Mouse (Mus musculus): Measurements from ENCODE around the gene Icos.

The Icos gene

GRCm38 (mm10) chr1:60961080-60961479 is 16.6 kb upstream of the Icos start:
- DNase-seq (ENCODE audit: low read depth, low spot score) = peak; percentile 76

GRCm38 (mm10) chr1:60962095-60962494 is 15.6 kb upstream of the Icos start:
- DNase-seq (ENCODE audit: low read depth, low spot score) = no peak

GRCm38 (mm10) chr1:60967521-60967920 is 10.2 kb upstream of the Icos start:
- DNase-seq (ENCODE audit: low read depth, low spot score) = no peak

GRCm38 (mm10) chr1:60970846-60971245 is 6.9 kb upstream of the Icos start:
- DNase-seq (ENCODE audit: low read depth, low spot score) = peak; percentile 26

GRCm38 (mm10) chr1:60974221-60974620 is 3.5 kb upstream of the Icos start:
- no peak for DNase-seq (ENCODE audit: low read depth, low spot score)

- no peak for DNase-seq (ENCODE audit: low read depth, low spot score)
Observed at GRCm38 (mm10) chr1:60975646-60976294, 2.0 kb upstream of the Icos start.

GRCm38 (mm10) chr1:60979126-60979842 is 1.6 kb downstream of the Icos start:
- no peak for DNase-seq (ENCODE audit: low read depth, low spot score)

GRCm38 (mm10) chr1:60979843-60980235 is 2.1 kb downstream of the Icos start:
- DNase-seq (ENCODE audit: low read depth, low spot score) = no peak

GRCm38 (mm10) chr1:60985075-60985474 is 7.3 kb downstream of the Icos start:
- no peak for DNase-seq (ENCODE audit: low read depth, low spot score)

GRCm38 (mm10) chr1:60986141-60986540 is 8.4 kb downstream of the Icos start:
- no peak for DNase-seq (ENCODE audit: low read depth, low spot score)

GRCm38 (mm10) chr1:60989086-60989485 is 11.4 kb downstream of the Icos start:
- DNase-seq (ENCODE audit: low read depth, low spot score) = no peak

GRCm38 (mm10) chr1:60990305-60990704 is 12.6 kb downstream of the Icos start:
- no peak for DNase-seq (ENCODE audit: low read depth, low spot score)

- peak; percentile 19 for DNase-seq (ENCODE audit: low read depth, low spot score)
Observed at GRCm38 (mm10) chr1:60998008-60998557, 20.4 kb downstream of the Icos start.

GRCm38 (mm10) chr1:60998689-60999088 is 21.0 kb downstream of the Icos start:
- DNase-seq (ENCODE audit: low read depth, low spot score) = no peak

- no peak for DNase-seq (ENCODE audit: low read depth, low spot score)
Observed at GRCm38 (mm10) chr1:61001786-61002354, 24.1 kb downstream of the Icos start.

GRCm38 (mm10) chr1:61006229-61006628 is 28.5 kb downstream of the Icos start:
- no peak for DNase-seq (ENCODE audit: low read depth, low spot score)

GRCm38 (mm10) chr1:61007516-61007915 is 29.8 kb downstream of the Icos start:
- no peak for DNase-seq (ENCODE audit: low read depth, low spot score)

GRCm38 (mm10) chr1:61016578-61017118 is 38.9 kb downstream of the Icos start:
- no peak for DNase-seq (ENCODE audit: low read depth, low spot score)

- no peak for DNase-seq (ENCODE audit: low read depth, low spot score)
Observed at GRCm38 (mm10) chr1:61026712-61027111, 49.0 kb downstream of the Icos start.

GRCm38 (mm10) chr1:61027519-61027918 is 49.8 kb downstream of the Icos start:
- DNase-seq (ENCODE audit: low read depth, low spot score) = no peak

- DNase-seq (ENCODE audit: low read depth, low spot score) = no peak
Observed at GRCm38 (mm10) chr1:61029919-61030318, 52.2 kb downstream of the Icos start.

GRCm38 (mm10) chr1:61030532-61030931 is 52.8 kb downstream of the Icos start:
- DNase-seq (ENCODE audit: low read depth, low spot score) = no peak
